Mouse (Mus musculus): ENCODE measurements around the gene Hbb-bs. TPM values are rescaled to one million over a fixed set of nuclear protein-coding genes. Genes with fewer than 3 reads are reported as not detected.

The Hbb-bs gene
- total RNA-seq (2023), result 100 to 1,000 TPM in 1 of 2 experiments, 10 to 100 TPM in 1; 22.4 to 295 TPM

DNA sequence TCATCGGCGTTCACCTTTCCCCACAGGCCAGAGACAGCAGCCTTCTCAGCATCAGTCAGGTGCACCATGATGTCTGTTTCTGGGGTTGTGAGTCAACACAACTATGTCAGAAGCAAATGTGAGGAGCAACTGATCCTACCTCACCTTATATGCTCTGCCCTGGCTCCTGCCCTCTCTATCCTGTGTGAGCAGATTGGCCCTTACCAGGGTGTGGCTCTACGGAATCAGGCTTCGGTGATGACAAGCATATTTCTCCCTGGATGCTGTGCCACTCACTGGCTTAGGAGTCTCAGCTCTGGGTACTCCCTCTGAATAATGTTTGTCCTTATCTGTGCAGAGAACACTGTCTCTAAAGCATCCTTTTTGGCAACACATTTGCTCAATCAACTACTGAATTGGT, at the start of gene Hbb-bs:
Gene Hbb-bs, minus strand, starts transcription at position 289 of the 400 bp plus-strand sequence.

GRCm38 (mm10) chr7:103853090-103853489, 25.2 kb upstream of the Hbb-bs start, which contains the start of gene Hbb-y:
Gene Hbb-y, minus strand, starts transcription at chr7:103853216.

GRCm38 (mm10) chr7:103843034-103843433, 15.1 kb upstream of the Hbb-bs start, which contains the start of gene Hbb-bh1:
Gene Hbb-bh1, minus strand, starts transcription at chr7:103843164.

DNA sequence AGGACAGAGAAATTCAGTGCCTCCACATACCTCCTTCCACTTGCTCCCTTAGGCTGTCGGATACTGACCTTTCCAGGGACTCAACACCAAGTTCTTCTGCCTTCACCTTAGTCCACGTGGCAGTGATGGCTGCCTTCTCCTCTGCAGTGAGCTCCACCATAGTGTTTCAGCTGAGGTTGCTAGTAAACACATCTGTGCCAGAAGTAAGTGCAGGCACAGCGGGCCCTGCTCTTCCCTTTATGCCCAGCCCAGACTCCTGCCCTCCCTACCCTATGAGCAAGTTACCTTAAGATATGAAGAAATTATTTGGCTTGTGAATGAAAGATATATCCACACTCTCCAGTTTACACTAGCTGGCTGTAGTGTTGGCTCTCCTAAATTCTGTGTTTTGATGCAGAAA, 12.4 kb upstream of the Hbb-bs start, which contains the start of gene Hbb-bh2:
Gene Hbb-bh2, minus strand, starts transcription at position 253 of the 400 bp plus-strand sequence.

DNA sequence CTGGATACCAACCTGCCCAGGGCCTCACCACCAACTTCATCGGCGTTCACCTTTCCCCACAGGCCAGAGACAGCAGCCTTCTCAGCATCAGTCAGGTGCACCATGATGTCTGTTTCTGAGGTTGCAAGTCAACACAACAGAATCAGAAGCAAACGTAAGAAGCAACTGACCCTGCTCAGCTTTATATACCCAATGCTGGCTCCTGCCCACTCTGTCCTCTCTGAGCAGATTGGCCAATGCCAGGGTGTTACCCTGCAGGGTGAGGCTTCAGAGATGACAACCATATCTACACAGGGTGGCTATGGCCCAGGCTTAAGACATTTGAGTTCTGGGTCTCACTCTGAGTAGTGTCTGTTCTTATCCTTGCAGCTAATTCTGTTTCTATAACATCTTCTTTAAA, 14.1 kb downstream of the Hbb-bs start, which contains the start of gene Hbb-bt:
Gene Hbb-bt, minus strand, starts transcription at position 231 of the 400 bp plus-strand sequence.

GRCm38 (mm10) chr7:103791721-103792120, 36.2 kb downstream of the Hbb-bs start, which contains the start of gene Olfr67:
Gene Olfr67, minus strand, starts transcription at chr7:103791821.

DNA sequence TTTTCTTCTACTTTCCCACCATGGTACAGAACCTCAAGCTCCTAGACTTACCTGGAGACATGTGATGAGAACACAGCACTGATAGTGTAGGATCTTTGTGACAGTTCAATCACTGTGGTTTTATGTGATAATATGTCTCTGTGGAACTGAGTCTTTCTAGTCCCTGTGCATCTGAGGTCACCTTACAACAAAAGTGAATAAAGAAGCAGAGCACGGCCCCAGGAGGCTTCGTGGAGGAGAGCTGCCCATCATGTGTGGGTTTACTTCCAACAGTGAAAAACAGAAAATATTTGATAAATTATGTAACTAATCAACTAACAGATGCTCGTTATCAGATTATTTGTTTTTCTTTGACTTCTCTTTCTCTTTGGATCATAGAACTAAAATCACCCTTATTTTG, 48.3 kb downstream of the Hbb-bs start, which contains the start of gene Olfr68:
Gene Olfr68, minus strand, starts transcription at position 101 of the 400 bp plus-strand sequence.

Other genes starting within 250 kb of the Hbb-bs start
- not detected for gene Olfr618, start 238.0 kb downstream of the Hbb-bs start, total RNA-seq (2023)
- gene Olfr619, start 227.5 kb downstream of the Hbb-bs start, total RNA-seq (2023), result not detected
- not detected for gene Olfr620, start 215.6 kb downstream of the Hbb-bs start, total RNA-seq (2023)
- not detected for gene Olfr622, start 185.4 kb downstream of the Hbb-bs start, total RNA-seq (2023)
- gene Olfr623, start 164.4 kb downstream of the Hbb-bs start, total RNA-seq (2023), result not detected
- gene Olfr624, start 156.9 kb downstream of the Hbb-bs start, total RNA-seq (2023), result not detected
- gene Olfr625-ps1, start 145.4 kb downstream of the Hbb-bs start, total RNA-seq (2023), result not detected
- gene Olfr243, start 113.4 kb downstream of the Hbb-bs start, total RNA-seq (2023), result not detected
- not detected for gene Olfr628, start 97.7 kb downstream of the Hbb-bs start, total RNA-seq (2023)
- gene Olfr629, start 83.2 kb downstream of the Hbb-bs start, total RNA-seq (2023), result not detected
- not detected for gene Olfr630, start 70.8 kb downstream of the Hbb-bs start, total RNA-seq (2023)
- not detected for gene Olfr69, start 56.5 kb downstream of the Hbb-bs start, total RNA-seq (2023)
- gene Olfr68, start 48.4 kb downstream of the Hbb-bs start, total RNA-seq (2023), result not detected
- gene Olfr67, start 36.3 kb downstream of the Hbb-bs start, total RNA-seq (2023), result not detected
- gene Hbb-bt, start 14.1 kb downstream of the Hbb-bs start, total RNA-seq (2023), result 10 to 100 TPM in 1 of 2 experiments, 1 to 10 TPM in 1; 3.1 to 49.4 TPM
- gene Hbb-bh2, start 12.4 kb upstream of the Hbb-bs start, total RNA-seq (2023), result not detected
- not detected for gene Hbb-bh1, start 15.1 kb upstream of the Hbb-bs start, total RNA-seq (2023)
- not detected for gene Hbb-y, start 25.1 kb upstream of the Hbb-bs start, total RNA-seq (2023)
- not detected for gene Olfr66, start 58.2 kb upstream of the Hbb-bs start, total RNA-seq (2023)
- gene Olfr64, start 66.4 kb upstream of the Hbb-bs start, total RNA-seq (2023), result not detected
- not detected for gene Olfr65, start 75.4 kb upstream of the Hbb-bs start, total RNA-seq (2023)
- gene Olfr631, start 100.7 kb upstream of the Hbb-bs start, total RNA-seq (2023), result not detected
- not detected for gene Olfr632, start 106.3 kb upstream of the Hbb-bs start, total RNA-seq (2023)
- gene Olfr633, start 116.3 kb upstream of the Hbb-bs start, total RNA-seq (2023), result not detected
- gene Olfr635, start 143.1 kb upstream of the Hbb-bs start, total RNA-seq (2023), result not detected
- gene Olfr638, start 170.7 kb upstream of the Hbb-bs start, total RNA-seq (2023), result not detected
- not detected for gene Olfr639, start 189.2 kb upstream of the Hbb-bs start, total RNA-seq (2023)
- not detected for gene Olfr640, start 197.5 kb upstream of the Hbb-bs start, total RNA-seq (2023)
- not detected for gene Olfr641, start 207.3 kb upstream of the Hbb-bs start, total RNA-seq (2023)
- gene Olfr642, start 224.6 kb upstream of the Hbb-bs start, total RNA-seq (2023), result not detected
- gene 4930516K23Rik, start 233.3 kb upstream of the Hbb-bs start, total RNA-seq (2023), result not detected
- gene Olfr644, start 243.8 kb upstream of the Hbb-bs start, total RNA-seq (2023), result not detected

Measured in B cell, adult 67 days (primary cell).